Mouse (Mus musculus): ENCODE measurements around the gene Slc27a3.

Slc27a3 gene

GRCm38 (mm10) chr3:90391004-90391403 lies 1.3 kb upstream of the Slc27a3 start:
- DNase-seq (ENCODE audit: low read depth), result no peak

GRCm38 (mm10) chr3:90388726-90389510 lies 820 bp downstream of the Slc27a3 start:
- DNase-seq (ENCODE audit: low read depth), result no peak

- DNase-seq (ENCODE audit: low read depth), result no peak
Measured at GRCm38 (mm10) chr3:90388192-90388591, 1.5 kb downstream of the Slc27a3 start.

- no peak for DNase-seq (ENCODE audit: low read depth)
Measured at GRCm38 (mm10) chr3:90387483-90387882, 2.3 kb downstream of the Slc27a3 start.

- no peak for DNase-seq (ENCODE audit: low read depth)
Measured at GRCm38 (mm10) chr3:90386817-90387216, 2.9 kb downstream of the Slc27a3 start.

GRCm38 (mm10) chr3:90384851-90385375 lies 4.8 kb downstream of the Slc27a3 start:
- no peak for DNase-seq (ENCODE audit: low read depth)

GRCm38 (mm10) chr3:90383690-90384089 lies 6.0 kb downstream of the Slc27a3 start:
- no peak for DNase-seq (ENCODE audit: low read depth)

- no peak for DNase-seq (ENCODE audit: low read depth)
Measured at GRCm38 (mm10) chr3:90381727-90382126, 8.0 kb downstream of the Slc27a3 start.

GRCm38 (mm10) chr3:90378496-90378895 lies 11.2 kb downstream of the Slc27a3 start:
- DNase-seq (ENCODE audit: low read depth), result no peak

GRCm38 (mm10) chr3:90376247-90376585 lies 13.5 kb downstream of the Slc27a3 start:
- DNase-seq (ENCODE audit: low read depth), result no peak

- DNase-seq (ENCODE audit: low read depth), result no peak
Measured at GRCm38 (mm10) chr3:90375562-90376246, 14.0 kb downstream of the Slc27a3 start.

GRCm38 (mm10) chr3:90374368-90374767 lies 15.4 kb downstream of the Slc27a3 start:
- DNase-seq (ENCODE audit: low read depth), result no peak

GRCm38 (mm10) chr3:90373432-90374028 lies 16.2 kb downstream of the Slc27a3 start:
- DNase-seq (ENCODE audit: low read depth), result peak; percentile 77

GRCm38 (mm10) chr3:90372817-90373216 lies 16.9 kb downstream of the Slc27a3 start:
- DNase-seq (ENCODE audit: low read depth), result no peak

GRCm38 (mm10) chr3:90371857-90372256 lies 17.9 kb downstream of the Slc27a3 start:
- DNase-seq (ENCODE audit: low read depth), result no peak

- DNase-seq (ENCODE audit: low read depth), result no peak
Measured at GRCm38 (mm10) chr3:90369041-90369440, 20.7 kb downstream of the Slc27a3 start.

GRCm38 (mm10) chr3:90367001-90367632 lies 22.6 kb downstream of the Slc27a3 start:
- DNase-seq (ENCODE audit: low read depth), result no peak

- DNase-seq (ENCODE audit: low read depth), result no peak
Measured at GRCm38 (mm10) chr3:90362346-90362745, 27.4 kb downstream of the Slc27a3 start.

- no peak for DNase-seq (ENCODE audit: low read depth)
Measured at GRCm38 (mm10) chr3:90361476-90361875, 28.3 kb downstream of the Slc27a3 start.

GRCm38 (mm10) chr3:90359230-90359629 lies 30.5 kb downstream of the Slc27a3 start:
- DNase-seq (ENCODE audit: low read depth), result no peak

GRCm38 (mm10) chr3:90357959-90358358 lies 31.8 kb downstream of the Slc27a3 start:
- no peak for DNase-seq (ENCODE audit: low read depth)

GRCm38 (mm10) chr3:90347847-90348246 lies 41.9 kb downstream of the Slc27a3 start:
- no peak for DNase-seq (ENCODE audit: low read depth)
